Mouse (Mus musculus) cerebellum, postnatal 10 days (tissue): ENCODE measurements at regions not wholly inside any gene's neighbourhood (a gene's known extent, or its start where the extent isn't known, plus 50 kb on each side); places are given as distances from the start of the nearest gene placed in this dataset.

ENCODE experiments used
- DNase-seq, 2 experiments: peaks; one replicate each; pipeline ENCODE4 v3.0.0; 2021; ENCODE audit warnings: mixed read lengths in 2 of 2

DNA sequence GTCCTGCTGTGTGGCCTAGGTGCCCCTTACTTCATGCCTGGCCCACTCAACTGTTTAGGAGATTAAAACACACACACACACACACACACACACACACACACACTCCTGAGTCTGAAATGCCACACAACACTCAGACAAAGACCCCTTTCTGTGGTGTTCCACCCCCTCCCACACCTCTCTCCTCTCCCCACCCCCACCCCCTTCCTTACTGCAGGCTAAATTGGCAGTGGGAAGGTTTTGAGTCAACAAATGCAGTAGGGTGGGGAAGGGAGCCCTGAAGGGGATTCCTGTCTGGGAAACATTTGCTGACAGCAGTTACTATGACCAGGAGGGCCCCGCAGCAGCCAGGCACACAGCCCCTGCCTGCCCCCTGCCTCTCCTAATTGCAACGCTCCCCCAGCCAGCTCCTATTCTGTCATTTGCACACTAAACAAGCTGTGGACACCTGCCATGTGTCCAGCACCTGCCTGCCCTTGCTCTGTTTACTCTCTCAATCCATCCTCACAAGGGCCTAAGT is 69.5 kb downstream of the Ephb3 start:
- DNase-seq: peak in 1 of 2 experiments; percentile 35

- DNase-seq: no peak
These were observed 73.3 kb downstream of the Ephb3 start for GRCm38 (mm10) chr16:21277789-21278342.

DNA sequence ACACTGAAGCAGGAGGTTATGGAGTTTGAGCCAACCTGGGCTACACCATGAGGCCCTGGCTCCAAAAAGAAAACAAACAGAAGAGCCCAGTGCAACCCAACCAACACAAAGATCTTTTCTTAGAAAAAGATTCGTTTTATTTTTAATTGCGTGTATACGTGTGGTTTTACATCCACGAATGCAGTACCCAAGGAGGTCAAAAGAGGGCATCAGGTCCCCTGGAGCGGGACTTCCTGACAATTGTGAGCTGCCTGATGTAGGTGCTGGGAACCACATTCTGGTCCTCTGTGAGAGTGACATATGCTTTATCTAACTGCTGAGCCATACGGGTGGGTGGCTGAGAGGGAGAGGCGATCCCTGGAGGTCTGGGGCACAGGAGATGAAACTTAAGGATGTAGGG is 73.8 kb downstream of the Ephb3 start:
- no peak for DNase-seq

DNA sequence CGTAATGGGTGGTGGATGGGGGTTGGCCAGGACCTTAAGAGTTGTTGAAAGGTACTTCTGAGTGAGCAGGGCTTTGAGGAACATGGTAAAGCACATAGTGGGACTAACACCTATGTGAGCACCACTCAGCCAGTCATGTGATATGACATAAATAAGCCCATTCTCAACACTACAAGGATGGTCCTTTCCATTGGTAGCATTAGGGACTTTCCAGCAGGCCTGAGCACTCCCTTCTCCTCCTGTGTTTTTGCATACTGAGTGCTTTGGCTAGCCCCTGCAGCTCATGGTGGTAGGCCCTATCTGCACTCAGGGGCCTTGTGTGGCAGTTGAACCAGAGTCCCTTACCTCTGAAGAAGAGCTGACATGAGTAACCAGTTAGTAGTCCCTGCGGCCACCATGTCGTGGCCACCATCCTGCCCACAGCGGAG is 75.7 kb downstream of the Ephb3 start:
- DNase-seq: no peak

DNA sequence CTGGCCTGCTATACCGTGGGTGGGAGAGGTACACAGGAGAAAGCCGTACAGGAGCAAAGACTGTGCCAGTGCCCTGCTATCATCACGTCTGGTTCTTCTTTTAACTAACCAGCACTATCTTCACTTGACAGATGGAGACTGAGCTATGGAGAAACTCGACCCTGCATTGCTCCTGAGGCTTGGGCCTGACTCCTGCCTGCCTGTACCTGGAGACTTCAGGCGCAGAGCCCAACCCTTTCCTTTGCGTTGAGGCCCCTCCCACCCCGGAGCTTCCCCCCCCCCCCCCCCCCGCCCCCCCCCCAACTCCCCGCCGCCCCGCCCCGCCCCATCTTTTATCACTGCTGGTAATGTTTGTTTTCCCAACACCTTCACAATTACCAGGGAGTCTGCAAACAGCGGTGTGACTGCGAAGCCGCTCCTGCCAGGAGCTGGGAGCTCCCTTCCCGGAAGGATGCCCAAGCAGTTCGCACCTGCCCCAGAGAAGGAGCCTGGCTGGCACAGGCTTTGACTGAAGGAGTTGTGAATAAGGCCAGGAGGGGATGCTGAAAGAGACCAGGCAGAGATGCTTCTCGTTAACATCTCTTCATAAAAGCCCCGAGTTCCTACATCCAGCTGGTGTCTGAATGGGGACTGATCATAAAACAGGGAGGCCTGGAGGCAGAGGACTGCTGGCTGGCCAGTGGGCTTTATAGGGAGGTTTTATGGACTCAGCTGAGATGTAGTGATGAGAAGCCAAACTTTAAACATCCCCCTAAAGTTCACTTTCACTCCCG is 77.6 kb downstream of the Ephb3 start:
- DNase-seq: peak in 1 of 2 experiments; percentile 19

DNA sequence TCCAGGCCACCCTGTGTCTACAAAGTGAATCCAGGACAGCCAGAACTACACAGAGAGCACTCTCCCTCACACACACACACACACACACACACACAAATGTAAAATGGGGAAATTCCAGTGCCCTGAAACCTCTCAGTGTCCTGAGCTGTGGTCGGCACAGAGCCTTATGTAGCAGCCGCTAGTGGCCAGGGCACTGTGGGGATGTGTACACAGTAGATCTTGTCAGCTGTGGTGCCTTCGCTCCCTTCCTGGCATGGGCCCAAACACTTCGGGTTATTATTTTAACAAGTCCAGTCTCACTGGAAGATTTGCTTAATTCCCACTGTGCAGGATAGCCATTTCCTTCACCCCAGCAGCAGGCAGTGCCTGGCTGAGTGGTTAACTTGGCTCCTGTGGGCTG is 81.5 kb downstream of the Ephb3 start:
- DNase-seq: peak; percentile 45 to 52

DNA sequence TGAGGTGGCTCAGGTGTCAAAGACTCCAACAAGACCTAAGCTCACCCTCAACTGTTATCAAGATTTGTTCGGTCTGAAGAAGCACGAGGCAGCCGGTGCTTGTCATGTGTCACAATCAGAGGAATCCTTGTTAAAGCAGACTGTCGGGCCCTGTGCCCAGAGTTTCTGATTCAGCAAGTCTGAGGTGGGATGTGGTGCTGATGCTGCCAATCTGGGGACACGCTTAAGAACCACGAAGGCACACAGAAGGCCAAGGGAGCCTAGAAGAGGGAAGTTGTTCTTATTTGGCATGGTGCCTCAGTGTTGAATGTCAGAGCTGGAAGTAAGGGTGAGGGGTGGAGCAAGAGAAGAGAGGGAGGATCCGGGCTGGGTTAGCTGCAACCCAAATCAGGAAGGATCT is 85.0 kb downstream of the Ephb3 start:
- peak; percentile 49 to 58 for DNase-seq

- no peak for DNase-seq
These were observed 88.5 kb downstream of the Ephb3 start for GRCm38 (mm10) chr16:21293010-21293409.

- no peak for DNase-seq
These were observed 89.0 kb downstream of the Ephb3 start for GRCm38 (mm10) chr16:21293569-21293968.

DNA sequence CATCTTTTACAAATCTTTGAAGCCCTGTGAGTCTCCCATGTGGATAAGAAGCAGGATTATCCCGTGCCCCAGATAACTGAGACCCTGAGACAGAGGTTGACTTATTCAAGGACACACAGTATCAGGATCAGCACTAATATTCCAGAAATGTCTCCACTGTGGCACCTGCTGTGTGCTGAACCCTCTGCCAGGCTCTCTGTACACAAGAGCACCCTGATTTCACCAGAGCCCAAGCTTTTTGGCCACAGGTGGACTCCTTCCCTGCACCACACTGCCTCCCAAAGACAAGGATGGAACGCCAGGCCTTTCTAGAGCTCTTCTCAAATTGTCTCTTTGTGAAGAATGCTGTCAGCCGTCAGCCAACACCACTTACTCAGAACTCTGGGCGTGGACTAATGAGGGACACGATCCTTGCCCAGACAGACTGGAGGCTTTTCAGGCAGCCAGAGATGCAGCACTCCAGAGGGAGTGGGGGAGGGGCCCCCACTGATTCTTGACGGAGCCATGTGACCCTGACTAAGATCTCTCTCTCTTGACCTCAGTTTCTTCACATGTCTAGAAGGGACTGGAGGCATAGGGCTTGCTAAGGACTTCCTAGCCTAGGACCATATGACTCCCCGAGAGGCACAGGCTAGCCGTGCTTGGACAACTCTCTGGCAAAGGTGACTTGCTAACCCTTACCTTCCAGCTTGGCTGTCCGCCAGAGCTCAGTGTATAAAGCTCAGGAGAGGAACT is 90.3 kb downstream of the Ephb3 start:
- DNase-seq: peak in 1 of 2 experiments; percentile 47

DNA sequence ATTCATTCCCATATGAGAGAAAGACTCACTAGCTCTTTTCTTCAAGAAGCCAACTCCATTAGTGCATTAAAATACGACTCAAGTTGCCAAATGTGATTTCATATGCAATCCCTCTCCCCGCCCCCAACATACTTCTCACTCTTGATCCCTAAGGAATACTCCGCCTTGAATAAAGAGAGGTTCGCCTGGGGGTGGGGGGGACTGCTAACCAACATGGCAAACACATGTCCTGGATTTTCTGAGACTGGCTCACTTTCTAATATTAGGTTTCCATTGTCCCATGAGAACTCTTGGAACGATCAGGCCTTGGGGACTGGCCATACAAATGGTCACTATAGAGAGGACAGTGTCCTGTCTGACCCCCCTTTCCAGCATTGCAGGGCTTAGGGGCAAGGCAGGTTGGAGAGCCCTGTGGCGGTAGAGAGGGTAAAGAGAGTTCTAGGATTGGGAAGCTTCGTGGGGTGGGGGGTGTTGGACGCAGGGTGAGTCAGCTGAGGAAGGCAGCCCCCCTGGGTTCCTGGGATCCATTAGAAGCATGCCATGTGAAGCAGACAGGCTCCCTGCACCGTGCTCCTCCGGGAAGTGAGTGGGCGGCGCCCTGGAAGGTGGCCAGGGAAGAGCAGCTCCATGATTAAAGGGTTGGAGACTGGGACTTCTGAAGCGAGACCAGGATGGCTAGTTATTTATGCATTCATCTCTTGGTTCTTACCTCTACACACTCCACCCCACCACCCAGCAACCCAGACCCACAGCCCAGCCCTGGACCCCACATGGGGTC is 91.6 kb downstream of the Ephb3 start:
- DNase-seq: peak in 1 of 2 experiments; percentile 41

- DNase-seq: no peak
These were observed 92.2 kb downstream of the Ephb3 start for GRCm38 (mm10) chr16:21296786-21297185.

DNA sequence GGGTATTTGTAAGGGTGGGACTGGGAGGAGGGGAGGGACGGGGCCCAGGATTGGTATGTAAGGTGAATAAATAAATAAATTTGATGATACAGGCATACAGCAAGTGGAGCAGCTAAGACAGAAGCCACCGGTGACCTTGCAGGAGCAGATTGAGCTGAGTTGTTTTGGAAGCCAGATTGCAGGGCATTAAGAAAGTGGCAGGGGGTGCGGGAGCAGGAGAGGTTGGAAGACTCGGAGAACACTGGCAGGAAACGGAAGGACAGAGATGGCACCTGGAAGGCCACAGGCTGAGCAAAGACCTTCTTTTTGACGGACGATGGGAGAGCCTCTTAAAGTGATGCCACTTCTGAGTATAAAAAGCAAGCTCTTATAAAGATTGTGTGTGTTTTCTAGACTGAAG is 94.3 kb downstream of the Ephb3 start:
- DNase-seq: peak; percentile 76 to 78

GRCm38 (mm10) chr16:21305859-21306258 is 101.3 kb downstream of the Ephb3 start:
- no peak for DNase-seq

DNA sequence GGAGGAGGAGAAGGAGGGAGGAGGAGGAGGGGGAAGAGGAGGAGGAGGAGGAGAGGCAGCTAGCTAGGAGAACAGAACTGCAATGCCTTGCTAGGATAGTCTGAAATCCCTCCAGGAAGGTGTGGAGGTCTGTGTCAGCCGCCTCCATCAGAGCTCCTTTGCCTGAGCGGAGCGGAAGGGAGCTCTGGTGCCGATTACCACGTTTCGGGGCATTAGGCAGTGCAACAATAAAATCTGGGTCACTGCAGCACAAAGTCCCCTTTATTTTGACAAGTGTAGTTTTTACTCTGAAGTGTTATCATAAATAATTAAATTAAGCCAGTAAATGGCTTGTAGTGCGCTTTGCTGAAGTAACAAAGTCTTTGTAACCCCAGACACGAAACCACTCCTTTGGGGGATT is 104.0 kb downstream of the Ephb3 start:
- DNase-seq: no peak

- peak; percentile 71 to 73 for DNase-seq
These were observed 106.4 kb downstream of the Ephb3 start for GRCm38 (mm10) chr16:21310636-21311615.

- no peak for DNase-seq
These were observed 107.2 kb downstream of the Ephb3 start for GRCm38 (mm10) chr16:21311781-21312180.

DNA sequence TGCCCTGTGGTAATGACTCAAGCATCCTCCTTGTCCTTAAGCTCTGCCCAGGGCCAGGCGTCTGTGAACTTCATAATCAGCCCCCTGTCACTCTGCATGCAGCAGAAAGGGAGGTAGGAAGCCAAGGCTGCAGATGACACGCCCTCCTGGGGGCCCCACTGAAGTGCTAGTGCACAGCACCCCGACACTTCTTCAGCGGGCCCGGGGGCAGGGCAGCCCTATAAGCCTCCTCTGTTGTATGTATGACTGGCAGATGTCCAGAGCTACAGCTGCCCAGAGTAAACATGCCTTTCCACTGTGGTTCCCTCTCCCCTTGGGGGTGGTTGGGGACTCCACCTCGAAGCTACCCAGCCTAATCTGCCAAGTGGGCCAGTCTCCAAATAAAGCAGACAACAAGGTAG is 107.2 kb upstream of the Vps8 start:
- peak in 1 of 2 experiments; percentile 44 for DNase-seq

GRCm38 (mm10) chr16:21318009-21318639 is 104.8 kb upstream of the Vps8 start:
- no peak for DNase-seq

GRCm38 (mm10) chr16:21318640-21319365 is 104.1 kb upstream of the Vps8 start:
- DNase-seq: peak; percentile 38 to 75
